Mouse (Mus musculus): ENCODE results near the gene Megf11. TPM values are rescaled to one million over a fixed set of nuclear protein-coding genes. Genes with fewer than 3 reads are reported as not detected.

Megf11 gene
- polyA plus RNA-seq, 1 experiment, result 0.94 TPM

- H3K9me3 ChIP-seq (replicated peaks; ENCODE audit: control insufficient read depth, insufficient read depth, low read length, poor library complexity, severe bottlenecking), result no peaks in the 10 kb centered on the region
Measured at GRCm38 (mm10) chr9:64543125-64543524, 157.7 kb downstream of the Megf11 start.

GRCm38 (mm10) chr9:64546344-64546991, 161.0 kb downstream of the Megf11 start:
- Histone ChIP-seq H3K27me3 (ENCODE audit: control insufficient read depth, insufficient read depth, low read length, poor library complexity, severe bottlenecking) (no peaks in the 10 kb centered on the region), H3K27ac (ENCODE audit: insufficient read depth, low read length) (no peak overlapping the region), H3K36me3 (ENCODE audit: control insufficient read depth, insufficient read depth, low read length, poor library complexity, severe bottlenecking) (no peaks in the 10 kb centered on the region), H3K9ac (ENCODE audit: low read depth, poor library complexity, severe bottlenecking) (no peak overlapping the region), H3K4me1 (ENCODE audit: control insufficient read depth, insufficient read depth, low read length) (peaks cover 9% of the 10 kb centered on the region), H3K9me3 (replicated peaks; ENCODE audit: control insufficient read depth, insufficient read depth, low read length, poor library complexity, severe bottlenecking) (no peaks in the 10 kb centered on the region), H3K4me3 (ENCODE audit: low read depth, low read length) (no peak overlapping the region)
- TF ChIP-seq CTCF (IDR thresholded peaks at IDR 0.05; ENCODE audit: low read depth, low read length), result no peak
- no peak for TF ChIP-seq POLR2A (IDR thresholded peaks at IDR 0.05; ENCODE audit: insufficient read depth, low read length)
- no peak for TF ChIP-seq EP300 (IDR thresholded peaks at IDR 0.05; ENCODE audit: insufficient read depth, low read depth, low read length)

More at GRCm38 (mm10) chr9:64543125-64543524, 157.7 kb downstream of the Megf11 start:
- no peak overlapping the region for H3K4me3 ChIP-seq (ENCODE audit: low read depth, low read length)
- no peaks in the 10 kb centered on the region for H3K27me3 ChIP-seq (ENCODE audit: control insufficient read depth, insufficient read depth, low read length, poor library complexity, severe bottlenecking)
- H3K4me1 ChIP-seq (ENCODE audit: control insufficient read depth, insufficient read depth, low read length), result peaks cover 9% of the 10 kb centered on the region
- no peak overlapping the region for H3K9ac ChIP-seq (ENCODE audit: low read depth, poor library complexity, severe bottlenecking)
- no peak for TF ChIP-seq CTCF (IDR thresholded peaks at IDR 0.05; ENCODE audit: low read depth, low read length)
- no peak for TF ChIP-seq EP300 (IDR thresholded peaks at IDR 0.05; ENCODE audit: insufficient read depth, low read depth, low read length)
- TF ChIP-seq POLR2A (IDR thresholded peaks at IDR 0.05; ENCODE audit: insufficient read depth, low read length), result no peak
- H3K27ac ChIP-seq (ENCODE audit: insufficient read depth, low read length), result no peak overlapping the region
- no peaks in the 10 kb centered on the region for H3K36me3 ChIP-seq (ENCODE audit: control insufficient read depth, insufficient read depth, low read length, poor library complexity, severe bottlenecking)

- Histone ChIP-seq H3K9ac (ENCODE audit: low read depth, poor library complexity, severe bottlenecking) (no peak overlapping the region), H3K4me3 (ENCODE audit: low read depth, low read length) (no peak overlapping the region), H3K4me1 (ENCODE audit: control insufficient read depth, insufficient read depth, low read length) (peaks cover 14% of the 10 kb centered on the region), H3K36me3 (ENCODE audit: control insufficient read depth, insufficient read depth, low read length, poor library complexity, severe bottlenecking) (no peaks in the 10 kb centered on the region), H3K27me3 (ENCODE audit: control insufficient read depth, insufficient read depth, low read length, poor library complexity, severe bottlenecking) (no peaks in the 10 kb centered on the region), H3K27ac (ENCODE audit: insufficient read depth, low read length) (no peak overlapping the region), H3K9me3 (replicated peaks; ENCODE audit: control insufficient read depth, insufficient read depth, low read length, poor library complexity, severe bottlenecking) (no peaks in the 10 kb centered on the region)
- TF ChIP-seq POLR2A (IDR thresholded peaks at IDR 0.05; ENCODE audit: insufficient read depth, low read length) (no peak), EP300 (IDR thresholded peaks at IDR 0.05; ENCODE audit: insufficient read depth, low read depth, low read length) (no peak), CTCF (IDR thresholded peaks at IDR 0.05; ENCODE audit: low read depth, low read length) (no peak)
Measured at GRCm38 (mm10) chr9:64548332-64548731, 162.9 kb downstream of the Megf11 start.

- TF ChIP-seq EP300 (IDR thresholded peaks at IDR 0.05; ENCODE audit: insufficient read depth, low read depth, low read length) (no peak), POLR2A (IDR thresholded peaks at IDR 0.05; ENCODE audit: insufficient read depth, low read length) (no peak), CTCF (IDR thresholded peaks at IDR 0.05; ENCODE audit: low read depth, low read length) (no peak)
- Histone ChIP-seq H3K9me3 (replicated peaks; ENCODE audit: control insufficient read depth, insufficient read depth, low read length, poor library complexity, severe bottlenecking) (no peaks in the 10 kb centered on the region), H3K27ac (ENCODE audit: insufficient read depth, low read length) (no peak overlapping the region), H3K9ac (ENCODE audit: low read depth, poor library complexity, severe bottlenecking) (no peak overlapping the region), H3K27me3 (ENCODE audit: control insufficient read depth, insufficient read depth, low read length, poor library complexity, severe bottlenecking) (no peaks in the 10 kb centered on the region), H3K4me3 (ENCODE audit: low read depth, low read length) (no peak overlapping the region), H3K4me1 (ENCODE audit: control insufficient read depth, insufficient read depth, low read length) (peaks cover 9% of the 10 kb centered on the region), H3K36me3 (ENCODE audit: control insufficient read depth, insufficient read depth, low read length, poor library complexity, severe bottlenecking) (no peaks in the 10 kb centered on the region)
Measured at GRCm38 (mm10) chr9:64551307-64551706, 165.9 kb downstream of the Megf11 start.

- Histone ChIP-seq H3K4me1 (ENCODE audit: control insufficient read depth, insufficient read depth, low read length) (peaks cover 5% of the 10 kb centered on the region), H3K36me3 (ENCODE audit: control insufficient read depth, insufficient read depth, low read length, poor library complexity, severe bottlenecking) (no peaks in the 10 kb centered on the region), H3K4me3 (ENCODE audit: low read depth, low read length) (no peak overlapping the region), H3K27ac (ENCODE audit: insufficient read depth, low read length) (no peak overlapping the region), H3K9ac (ENCODE audit: low read depth, poor library complexity, severe bottlenecking) (no peak overlapping the region), H3K9me3 (replicated peaks; ENCODE audit: control insufficient read depth, insufficient read depth, low read length, poor library complexity, severe bottlenecking) (no peaks in the 10 kb centered on the region), H3K27me3 (ENCODE audit: control insufficient read depth, insufficient read depth, low read length, poor library complexity, severe bottlenecking) (no peaks in the 10 kb centered on the region)
- TF ChIP-seq EP300 (IDR thresholded peaks at IDR 0.05; ENCODE audit: insufficient read depth, low read depth, low read length), result no peak
- no peak for TF ChIP-seq CTCF (IDR thresholded peaks at IDR 0.05; ENCODE audit: low read depth, low read length)
- TF ChIP-seq POLR2A (IDR thresholded peaks at IDR 0.05; ENCODE audit: insufficient read depth, low read length), result no peak
Measured at GRCm38 (mm10) chr9:64552046-64552445, 166.6 kb downstream of the Megf11 start.

DNA sequence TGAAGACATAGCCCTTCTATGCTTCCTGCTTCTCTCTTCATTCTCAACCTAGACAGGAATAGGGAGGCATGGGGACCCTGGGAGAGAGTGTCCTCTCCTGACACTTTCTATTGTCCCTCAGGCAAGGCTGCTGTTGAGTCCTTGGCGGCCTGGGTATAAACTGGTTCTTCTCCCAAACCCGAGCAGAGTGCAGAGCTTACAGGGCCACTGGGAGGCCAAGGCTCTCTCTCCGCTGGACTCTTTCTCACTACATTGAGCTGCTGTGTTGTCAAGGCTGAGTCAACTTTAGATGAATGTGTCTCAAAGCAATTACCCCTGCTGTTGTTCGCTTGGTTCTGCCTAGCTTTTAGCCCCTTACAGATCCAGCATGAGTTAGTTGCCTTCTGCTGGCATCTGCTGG, 168.0 kb downstream of the Megf11 start:
- H3K27me3 ChIP-seq (ENCODE audit: control insufficient read depth, insufficient read depth, low read length, poor library complexity, severe bottlenecking), result no peaks in the 10 kb centered on the region
- TF ChIP-seq CTCF (IDR thresholded peaks at IDR 0.05; ENCODE audit: low read depth, low read length) (no peak), EP300 (IDR thresholded peaks at IDR 0.05; ENCODE audit: insufficient read depth, low read depth, low read length) (no peak), POLR2A (IDR thresholded peaks at IDR 0.05; ENCODE audit: insufficient read depth, low read length) (no peak)
- H3K4me3 ChIP-seq (ENCODE audit: low read depth, low read length), result no peak overlapping the region
- H3K27ac ChIP-seq (ENCODE audit: insufficient read depth, low read length), result no peak overlapping the region
- no peaks in the 10 kb centered on the region for H3K9me3 ChIP-seq (replicated peaks; ENCODE audit: control insufficient read depth, insufficient read depth, low read length, poor library complexity, severe bottlenecking)
- H3K9ac ChIP-seq (ENCODE audit: low read depth, poor library complexity, severe bottlenecking), result no peak overlapping the region
- no peaks in the 10 kb centered on the region for H3K36me3 ChIP-seq (ENCODE audit: control insufficient read depth, insufficient read depth, low read length, poor library complexity, severe bottlenecking)
- H3K4me1 ChIP-seq (ENCODE audit: control insufficient read depth, insufficient read depth, low read length), result peaks cover 5% of the 10 kb centered on the region
